Mouse (Mus musculus) midbrain, embryonic 14.5 days (tissue): ENCODE results near the gene Slu7. TPM values are rescaled to one million over a fixed set of nuclear protein-coding genes. Genes with fewer than 3 reads are reported as not detected.
A peak's percentile ranks its signal among the peaks of the same experiment; 100 is the strongest.

ENCODE experiments used
- ATAC-seq: fragments of 200-750 bp; cut with Nextera tagmentation; 2 replicates; pipeline ENCODE4 v1.8.0; 2017; ENCODE audit warnings: moderate number of reproducible peaks, moderate library complexity; ENCODE audit not compliant: low FRiP score, low TSS enrichment
- DNase-seq: peaks from one replicate; pipeline ENCODE4 v3.0.0-alpha.2; 2015
- H3K27ac ChIP-seq: fragments of 300-500 bp; sonication (generic); replicated peaks from 2 replicates; pipeline ENCODE4 v1.5.1; 2014; ENCODE audit warnings: mild to moderate bottlenecking, low read depth, low read length, moderate library complexity
- H3K27me3 ChIP-seq: fragments of 300-500 bp; sonication (generic); 2 replicates; pipeline ENCODE4 v1.6.1; 2014; ENCODE audit warnings: low read length, control low read depth, mixed read lengths; ENCODE audit not compliant: control insufficient read depth, insufficient read depth
- H3K36me3 ChIP-seq: fragments of 300-500 bp; sonication (generic); 2 replicates; pipeline ENCODE4 v1.6.1; 2014; ENCODE audit warnings: low read length, control low read depth; ENCODE audit not compliant: control insufficient read depth, insufficient read depth
- H3K4me1 ChIP-seq: fragments of 300-500 bp; sonication (generic); 2 replicates; pipeline ENCODE4 v1.6.1; 2014; ENCODE audit warnings: mild to moderate bottlenecking, antibody characterized with exemption, low read length, control low read depth; ENCODE audit not compliant: control insufficient read depth, insufficient read depth
- H3K4me2 ChIP-seq: fragments of 300-500 bp; sonication (generic); 2 replicates; pipeline ENCODE4 v1.6.1; 2014; ENCODE audit warnings: mild to moderate bottlenecking, low read length, moderate library complexity
- H3K4me3 ChIP-seq: fragments of 300-500 bp; sonication (generic); replicated peaks from 2 replicates; pipeline ENCODE4 v1.5.1; 2014; ENCODE audit warnings: low read depth, low read length
- H3K9ac ChIP-seq: fragments of 300-500 bp; sonication (generic); replicated peaks from 2 replicates; pipeline ENCODE4 v1.6.1; 2014; ENCODE audit warnings: mild to moderate bottlenecking, low read length, moderate library complexity
- H3K9me3 ChIP-seq: fragments of 300-500 bp; sonication (generic); 2 replicates; pipeline ENCODE4 v1.6.1; 2016; ENCODE audit warnings: low read length, control low read depth, mixed read lengths; ENCODE audit not compliant: control insufficient read depth
- WGBS: fragments of 180-500 bp; shearing (Covaris S2); extraction: QIAGEN DNeasy Blood & Tissue Kit; methylation state at CpG from one replicate; pipeline ENCODE4 v1.1.7; 2014; 5-methylcytosine and 5-hydroxymethylcytosine counted together
- polyA plus RNA-seq: library from polyadenylated mRNA; unstranded; fragments of >200 nt; fragmentation: Nextera tagmentation; extraction: Ambion mirVana; gene quantifications from 2 replicates; pipeline ENCODE4 v1.2.1, GENCODE M21; 2014

Gene Slu7
- polyA plus RNA-seq, 1 experiment from 2014 or later: 68.6 TPM

GRCm38 (mm10) chr11:43492663-43493062, 59.1 kb downstream of the Slu7 start:
- Histone ChIP-seq H3K4me1 (no peaks in the 10 kb centered on the region), H3K4me3 (no peak overlapping the region), H3K4me2 (no peak overlapping the region), H3K9ac (no peak overlapping the region), H3K27me3 (no peaks in the 10 kb centered on the region), H3K27ac (no peak overlapping the region), H3K36me3 (no peaks in the 10 kb centered on the region), H3K9me3 (no peaks in the 10 kb centered on the region)
- ATAC-seq: no peak
- WGBS: 31% methylated on average over 7 of the region's 7 CpGs
- DNase-seq: peak; percentile 83

DNA sequence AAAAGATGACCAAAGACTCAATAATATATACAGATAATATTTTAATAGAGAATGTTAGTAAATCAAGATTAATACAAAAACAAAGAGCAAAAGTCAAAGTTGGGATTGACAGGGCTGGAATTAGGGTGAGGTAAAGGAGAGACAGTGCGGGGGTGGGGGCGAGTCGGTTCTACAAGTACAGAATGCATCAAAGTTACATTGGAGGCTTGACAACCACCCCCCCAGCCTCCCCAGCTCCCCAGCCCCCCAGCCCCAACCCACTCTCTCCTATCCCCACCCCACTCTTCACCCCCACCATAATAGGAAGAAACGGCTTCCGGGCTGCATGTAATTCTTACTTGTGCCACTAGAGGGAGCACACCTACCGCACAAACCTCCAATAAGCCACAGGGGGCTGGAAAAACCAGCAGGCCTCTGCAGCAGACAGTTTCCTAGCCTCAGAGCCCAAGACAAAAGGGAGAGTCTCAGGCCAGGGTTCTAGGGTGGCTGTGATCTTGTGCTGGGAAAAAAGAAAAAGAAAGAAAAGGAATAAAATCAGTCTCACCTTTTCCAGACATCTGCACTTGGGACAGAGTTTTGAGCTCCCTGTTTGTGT, 60.4 kb downstream of the Slu7 start:
- no peak overlapping the region for H3K4me2 ChIP-seq
- H3K4me1 ChIP-seq: no peaks in the 10 kb centered on the region
- H3K27me3 ChIP-seq: no peaks in the 10 kb centered on the region
- no peaks in the 10 kb centered on the region for H3K36me3 ChIP-seq
- H3K4me3 ChIP-seq: no peak overlapping the region
- no peaks in the 10 kb centered on the region; the same call in 1 of the 2 replicates for H3K9me3 ChIP-seq
- ATAC-seq (peak; percentile 75), DNase-seq (peak; percentile 91)
- WGBS: 19% methylated on average over 6 of the region's 6 CpGs
- H3K27ac ChIP-seq: no peak overlapping the region
- H3K9ac ChIP-seq: no peak overlapping the region; the same call in 1 of the 2 replicates

- Histone ChIP-seq H3K27me3 (no peaks in the 10 kb centered on the region), H3K4me2 (no peak overlapping the region), H3K4me3 (no peak overlapping the region), H3K9ac (no peak overlapping the region), H3K36me3 (no peaks in the 10 kb centered on the region), H3K9me3 (no peaks in the 10 kb centered on the region; the same call in 1 of the 2 replicates), H3K4me1 (no peaks in the 10 kb centered on the region), H3K27ac (no peak overlapping the region)
- WGBS: 39% methylated on average over 8 of the region's 8 CpGs
- ATAC-seq (peak; percentile 32; the same call in 1 of the 2 replicates), DNase-seq (peak; percentile 48)
Observed at GRCm38 (mm10) chr11:43495037-43495436, 61.5 kb downstream of the Slu7 start.

- Histone ChIP-seq H3K27me3 (no peaks in the 10 kb centered on the region), H3K4me3 (no peak overlapping the region), H3K9ac (no peak overlapping the region), H3K36me3 (no peaks in the 10 kb centered on the region), H3K4me2 (no peak overlapping the region), H3K9me3 (no peaks in the 10 kb centered on the region; the same call in 1 of the 2 replicates), H3K27ac (no peak overlapping the region), H3K4me1 (no peaks in the 10 kb centered on the region)
- ATAC-seq (no peak), DNase-seq (peak; percentile 40)
- 70% methylated on average over 3 of the region's 3 CpGs for whole genome bisulfite sequencing
Observed at GRCm38 (mm10) chr11:43495532-43495931, 62.0 kb downstream of the Slu7 start.

Other genes with a start within 250 kb of the Slu7 start
- 50.3 and 51.8 TPM in 2 replicates for gene Pttg1, start 7.5 kb upstream of the Slu7 start, polyA plus RNA-seq
- 4.8 and 7.9 TPM in 2 replicates for gene C1qtnf2, start 40.5 kb downstream of the Slu7 start, polyA plus RNA-seq
- 11.7 and 16.2 TPM in 2 replicates for gene Ccnjl, start 95.0 kb downstream of the Slu7 start, polyA plus RNA-seq
- 3.2 and 3.9 TPM in 2 replicates for gene 4933415A04Rik, start 153.3 kb downstream of the Slu7 start, polyA plus RNA-seq
- not detected in 2 replicates for gene Fabp6, start 167.8 kb downstream of the Slu7 start, polyA plus RNA-seq
- gene Pwwp2a, start 248.3 kb downstream of the Slu7 start, polyA plus RNA-seq: 43.0 and 47.1 TPM in 2 replicates